Mouse (Mus musculus) neural tube, embryonic 14.5 days (tissue): ENCODE results near the gene Dennd1a. TPM values are rescaled to one million over a fixed set of nuclear protein-coding genes. Genes with fewer than 3 reads are reported as not detected.

Experiments
- ATAC-seq: fragments of 200-750 bp; cut with Nextera tagmentation; 2 replicates; pipeline ENCODE4 v1.8.0; 2017; ENCODE audit warnings: low read depth, mild to moderate bottlenecking, moderate TSS enrichment, moderate library complexity
- H3K27ac ChIP-seq: fragments of 300-500 bp; sonication (generic); 2 replicates; pipeline ENCODE4 v1.5.1; 2014; ENCODE audit warnings: low read depth, mild to moderate bottlenecking, control low read depth, low read length, moderate library complexity, mixed read lengths
- H3K27me3 ChIP-seq: fragments of 300-500 bp; sonication (generic); 2 replicates; pipeline ENCODE4 v1.6.1; 2014; ENCODE audit warnings: low read length; ENCODE audit not compliant: control insufficient read depth, insufficient read depth
- H3K36me3 ChIP-seq: fragments of 300-500 bp; sonication (generic); 2 replicates; pipeline ENCODE4 v1.6.1; 2014; ENCODE audit warnings: low read length, mixed read lengths; ENCODE audit not compliant: control insufficient read depth, insufficient read depth
- H3K4me1 ChIP-seq: fragments of 300-500 bp; sonication (generic); 2 replicates; pipeline ENCODE4 v1.6.1; 2014; ENCODE audit warnings: low read length; ENCODE audit not compliant: control insufficient read depth, insufficient read depth
- H3K4me2 ChIP-seq: fragments of 300-500 bp; sonication (generic); 2 replicates; pipeline ENCODE4 v1.6.1; 2014; ENCODE audit warnings: mild to moderate bottlenecking, low read depth, low read length, control low read depth
- H3K4me3 ChIP-seq: fragments of 300-500 bp; sonication (generic); 2 replicates; pipeline ENCODE4 v1.5.1; 2014; ENCODE audit warnings: low read depth, low read length, control low read depth, mixed read lengths
- H3K9ac ChIP-seq: fragments of 300-500 bp; sonication (generic); replicated peaks from 2 replicates; pipeline ENCODE4 v1.6.1; 2014; ENCODE audit warnings: low read depth, mild to moderate bottlenecking, control low read depth, low read length, mixed read lengths
- H3K9me3 ChIP-seq: fragments of 300-500 bp; sonication (generic); 2 replicates; pipeline ENCODE4 v1.6.1; 2016; ENCODE audit warnings: low read length; ENCODE audit not compliant: control insufficient read depth
- WGBS: fragments of 180-500 bp; shearing (Covaris S2); extraction: QIAGEN DNeasy Blood & Tissue Kit; methylation state at CpG from one replicate; pipeline ENCODE4 v1.1.7; 2014; 5-methylcytosine and 5-hydroxymethylcytosine counted together
- polyA plus RNA-seq: library from polyadenylated mRNA; unstranded; fragments of >200 nt; fragmentation: Nextera tagmentation; extraction: Ambion mirVana; gene quantifications from 2 replicates; pipeline ENCODE4 v1.2.1, GENCODE M21; 2014

The Dennd1a gene
- polyA plus RNA-seq, 1 experiment from 2014 or later, result 17.8 TPM

DNA sequence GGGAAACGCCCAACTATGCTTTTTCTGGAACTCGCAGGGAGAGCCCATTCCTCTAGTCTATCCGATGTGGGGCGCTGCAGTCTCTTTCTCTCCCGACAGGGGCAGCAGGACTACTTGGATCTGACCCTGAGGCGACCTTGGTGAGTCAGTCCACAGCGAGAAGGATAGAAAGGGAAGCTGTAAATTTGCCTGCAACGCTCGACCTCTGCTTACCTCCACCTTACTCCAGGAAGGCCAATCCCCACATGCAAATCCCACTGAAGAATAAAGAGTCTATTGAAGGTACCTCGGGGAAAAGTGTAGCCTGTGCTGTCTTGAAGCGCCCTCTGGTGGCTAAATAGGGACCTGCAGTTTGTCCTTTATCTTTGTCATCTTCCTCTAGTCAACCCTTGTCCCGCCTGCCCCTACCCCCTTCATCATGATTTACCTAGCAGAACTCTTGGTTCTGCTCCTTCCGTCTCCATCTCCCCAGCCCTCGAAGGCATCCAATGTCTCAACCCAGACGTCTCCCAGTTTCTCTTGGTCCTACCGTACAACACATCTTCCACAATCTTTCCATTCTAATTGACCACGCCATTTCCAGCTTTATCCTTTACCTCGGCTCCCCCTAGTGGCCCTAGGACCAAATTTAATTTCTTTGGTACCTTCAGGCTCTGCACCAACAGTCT lies 515.4 kb downstream of the Dennd1a start:
- H3K4me1 ChIP-seq, result peaks cover 10% of the 10 kb centered on the region; the same call in 1 of the 2 replicates
- H3K4me2 ChIP-seq, result peak overlapping the region; percentile 25; the same call in 1 of the 2 replicates
- H3K9me3 ChIP-seq, result no peaks in the 10 kb centered on the region
- no peak overlapping the region; the same call in 1 of the 2 replicates for H3K9ac ChIP-seq
- no peaks in the 10 kb centered on the region for H3K27me3 ChIP-seq
- peak overlapping the region; percentile 9; the same call in 1 of the 2 replicates for H3K4me3 ChIP-seq
- H3K36me3 ChIP-seq, result no peaks in the 10 kb centered on the region
- ATAC-seq, result peak; percentile 65
- under 1% methylated on average over 18 of the region's 18 CpGs for WGBS
- H3K27ac ChIP-seq, result no peak overlapping the region

DNA sequence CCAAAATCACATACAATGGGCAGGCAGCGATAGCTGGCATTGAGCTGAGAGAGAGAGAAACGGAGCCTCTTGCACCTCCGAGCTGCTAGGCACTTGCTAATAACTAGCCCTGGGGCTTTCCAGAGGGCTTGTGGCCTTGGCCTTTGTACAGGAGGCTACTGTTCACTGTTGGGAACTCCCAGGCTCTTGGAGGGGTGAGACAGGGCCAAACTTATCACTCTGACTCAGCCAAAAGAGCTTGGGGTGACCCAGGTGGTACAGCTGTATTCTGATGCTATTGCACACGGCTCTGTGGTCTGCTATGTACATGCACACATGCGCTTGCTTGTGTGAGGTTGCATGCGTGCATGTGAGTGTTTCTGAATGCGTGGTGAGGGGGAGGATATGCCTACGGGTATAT lies 517.4 kb downstream of the Dennd1a start:
- no peak for ATAC-seq
- Histone ChIP-seq H3K9ac (no peak overlapping the region), H3K27ac (no peak overlapping the region), H3K4me1 (peaks cover 16% of the 10 kb centered on the region; the same call in 1 of the 2 replicates), H3K27me3 (no peaks in the 10 kb centered on the region), H3K36me3 (no peaks in the 10 kb centered on the region), H3K4me2 (no peak overlapping the region), H3K9me3 (no peaks in the 10 kb centered on the region), H3K4me3 (no peak overlapping the region)
- WGBS, result 85% methylated on average over 8 of the region's 8 CpGs

DNA sequence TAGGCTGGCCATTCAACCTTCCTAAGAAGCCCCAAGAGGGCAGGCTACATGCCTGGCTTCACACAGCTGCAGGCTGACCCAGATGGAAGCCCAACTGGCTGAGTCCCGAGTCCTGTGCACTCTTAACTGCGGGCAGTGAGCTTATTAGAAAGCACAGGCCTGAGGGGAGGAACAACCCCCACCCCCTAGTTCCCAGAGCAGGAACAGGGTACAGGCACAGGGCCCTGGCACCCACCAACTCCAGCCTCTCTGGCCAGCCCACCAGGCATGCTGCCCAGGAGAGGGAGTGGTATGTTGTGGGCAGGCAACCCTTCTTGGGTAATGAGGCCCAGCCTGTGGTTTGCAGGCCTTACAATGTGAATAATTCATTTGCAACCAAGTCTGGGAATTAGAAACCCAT lies 518.3 kb downstream of the Dennd1a start:
- Histone ChIP-seq H3K36me3 (no peaks in the 10 kb centered on the region), H3K27ac (no peak overlapping the region)

DNA sequence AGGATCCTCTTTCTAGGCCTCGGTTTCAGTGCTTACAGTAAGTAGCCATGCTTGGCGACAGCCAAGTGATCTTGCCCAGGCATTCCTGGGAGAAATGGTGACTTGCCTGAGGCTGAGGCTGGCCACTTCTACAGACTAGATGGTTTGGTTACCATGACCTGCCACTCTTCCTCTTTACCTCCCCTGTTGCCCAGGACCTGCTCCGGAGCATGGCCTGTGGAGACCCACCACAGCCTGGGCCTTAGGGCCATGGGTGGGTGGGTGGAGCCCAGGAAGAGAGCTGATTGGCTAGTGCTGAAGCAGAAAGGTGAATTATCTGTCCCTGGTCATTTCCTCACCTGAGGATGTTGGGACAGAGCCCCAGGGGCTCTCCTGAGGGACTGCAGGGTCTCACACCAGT lies 519.5 kb downstream of the Dennd1a start:
- WGBS, result 61% methylated on average over 3 of the region's 3 CpGs

More for the DNA sequence above, 518.3 kb downstream of the Dennd1a start:
- ATAC-seq, result peak; percentile 28; the same call in 1 of the 2 replicates
- H3K4me1 ChIP-seq, result peaks cover 16% of the 10 kb centered on the region; the same call in 1 of the 2 replicates
- no peak overlapping the region for H3K4me2 ChIP-seq
- no peaks in the 10 kb centered on the region for H3K27me3 ChIP-seq
- H3K4me3 ChIP-seq, result no peak overlapping the region
- no peak overlapping the region for H3K9ac ChIP-seq
- WGBS, result 36% methylated on average over 2 of the region's 2 CpGs
- H3K9me3 ChIP-seq, result no peaks in the 10 kb centered on the region

DNA sequence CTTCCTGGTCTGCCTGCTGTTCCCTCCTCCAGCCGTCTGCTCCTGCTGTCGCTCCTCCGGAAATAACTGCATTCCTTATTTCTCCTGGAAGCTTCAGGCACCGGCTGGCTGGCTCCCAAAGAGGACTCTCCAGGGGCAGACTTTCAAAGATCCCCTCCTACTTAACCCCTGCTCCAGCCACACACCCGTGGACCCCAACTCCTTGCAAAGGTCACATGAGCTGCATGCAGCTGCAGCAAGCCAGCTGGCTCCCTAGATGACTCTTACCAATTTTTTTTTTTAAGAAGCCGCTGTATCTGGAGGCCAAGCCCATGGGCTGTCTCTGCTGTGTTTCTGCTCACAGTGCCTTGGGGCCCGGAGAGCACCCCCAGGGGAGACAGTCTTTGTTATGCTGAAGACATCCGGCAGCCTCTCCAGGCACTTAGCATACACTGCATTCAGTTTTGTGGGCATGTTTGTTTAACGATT lies 520.1 kb downstream of the Dennd1a start:
- WGBS, result 3% methylated on average over 9 of the region's 9 CpGs
- Histone ChIP-seq H3K9me3 (no peaks in the 10 kb centered on the region), H3K9ac (no peak overlapping the region), H3K36me3 (no peaks in the 10 kb centered on the region), H3K4me3 (no peak overlapping the region), H3K27me3 (no peaks in the 10 kb centered on the region), H3K4me1 (peaks cover 16% of the 10 kb centered on the region; the same call in 1 of the 2 replicates), H3K27ac (no peak overlapping the region), H3K4me2 (no peak overlapping the region)
- ATAC-seq, result no peak

More for the DNA sequence above, 519.5 kb downstream of the Dennd1a start:
- H3K9me3 ChIP-seq, result no peaks in the 10 kb centered on the region
- no peak overlapping the region for H3K9ac ChIP-seq
- H3K27ac ChIP-seq, result no peak overlapping the region
- H3K4me3 ChIP-seq, result no peak overlapping the region
- ATAC-seq, result no peak
- no peak overlapping the region for H3K4me2 ChIP-seq
- no peaks in the 10 kb centered on the region for H3K36me3 ChIP-seq
- peaks cover 16% of the 10 kb centered on the region; the same call in 1 of the 2 replicates for H3K4me1 ChIP-seq
- H3K27me3 ChIP-seq, result no peaks in the 10 kb centered on the region

DNA sequence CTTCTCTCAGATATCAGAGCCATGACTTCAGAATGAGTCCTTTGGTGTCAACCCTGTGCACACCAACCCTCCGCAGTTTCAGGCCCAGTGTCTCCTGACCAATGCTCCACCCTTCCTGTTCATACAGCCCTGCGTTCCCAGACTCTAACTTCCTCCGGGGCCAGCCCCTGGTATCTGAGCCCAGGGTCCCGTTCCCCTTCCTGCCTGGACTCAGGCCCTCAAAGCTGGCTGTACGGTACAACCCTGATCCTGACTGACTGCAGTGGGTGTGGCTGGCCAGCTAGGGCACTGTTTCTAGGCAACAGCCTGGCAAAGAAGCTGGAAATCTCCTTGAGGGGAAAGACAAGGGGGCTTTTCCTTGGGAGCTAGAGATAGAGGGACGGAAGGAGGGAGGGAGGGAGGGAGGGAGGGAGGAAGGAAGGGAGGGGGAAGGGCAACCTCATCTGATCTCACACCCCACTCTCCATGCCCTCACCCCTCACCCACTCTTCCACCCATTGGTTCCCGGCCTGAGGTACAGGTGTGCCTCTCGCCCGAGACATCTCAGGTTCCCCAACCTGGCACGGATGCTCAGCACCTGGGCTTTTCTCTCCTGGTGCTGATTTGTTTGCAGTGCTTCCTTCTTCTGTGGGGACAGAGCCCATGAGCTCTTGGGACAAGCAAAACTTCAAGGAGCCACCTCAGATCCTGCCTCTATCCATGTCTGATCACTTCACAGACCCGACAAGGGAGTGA lies 521.0 kb downstream of the Dennd1a start:
- H3K4me3 ChIP-seq, result no peak overlapping the region
- H3K4me1 ChIP-seq, result peaks cover 16% of the 10 kb centered on the region; the same call in 1 of the 2 replicates
- WGBS, result 53% methylated on average over 10 of the region's 11 CpGs
- no peaks in the 10 kb centered on the region for H3K36me3 ChIP-seq
- no peak overlapping the region for H3K9ac ChIP-seq
- ATAC-seq, result no peak
- no peaks in the 10 kb centered on the region for H3K27me3 ChIP-seq
- no peak overlapping the region for H3K4me2 ChIP-seq
- no peak overlapping the region for H3K27ac ChIP-seq
- H3K9me3 ChIP-seq, result no peaks in the 10 kb centered on the region

DNA sequence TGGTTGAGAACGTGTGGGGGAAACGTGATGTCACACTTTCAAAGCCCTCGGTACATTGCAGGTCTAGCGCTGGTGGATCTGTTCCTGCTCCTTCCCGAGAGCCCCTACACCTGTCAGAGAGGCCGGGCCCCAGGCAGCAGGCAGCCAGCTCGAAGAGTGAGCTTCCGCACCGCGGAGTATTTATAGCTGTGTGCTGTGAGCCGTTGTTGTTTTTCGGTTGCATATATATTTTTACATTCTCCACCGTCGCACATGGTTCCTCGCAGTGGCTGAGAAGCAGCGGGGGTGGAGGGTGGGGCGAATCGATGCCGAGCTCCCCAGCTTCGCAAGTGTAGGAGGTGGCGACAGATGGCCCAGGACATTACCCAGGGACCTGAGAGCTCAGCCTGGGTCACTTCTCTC lies 522.1 kb downstream of the Dennd1a start:
- 20% methylated on average over 21 of the region's 21 CpGs for WGBS
- peaks cover 16% of the 10 kb centered on the region; the same call in 1 of the 2 replicates for H3K4me1 ChIP-seq
- no peaks in the 10 kb centered on the region for H3K36me3 ChIP-seq
- no peak overlapping the region for H3K9ac ChIP-seq
- no peak for ATAC-seq
- H3K4me2 ChIP-seq, result no peak overlapping the region
- no peak overlapping the region for H3K27ac ChIP-seq
- no peak overlapping the region for H3K4me3 ChIP-seq
- H3K27me3 ChIP-seq, result no peaks in the 10 kb centered on the region
- H3K9me3 ChIP-seq, result no peaks in the 10 kb centered on the region

DNA sequence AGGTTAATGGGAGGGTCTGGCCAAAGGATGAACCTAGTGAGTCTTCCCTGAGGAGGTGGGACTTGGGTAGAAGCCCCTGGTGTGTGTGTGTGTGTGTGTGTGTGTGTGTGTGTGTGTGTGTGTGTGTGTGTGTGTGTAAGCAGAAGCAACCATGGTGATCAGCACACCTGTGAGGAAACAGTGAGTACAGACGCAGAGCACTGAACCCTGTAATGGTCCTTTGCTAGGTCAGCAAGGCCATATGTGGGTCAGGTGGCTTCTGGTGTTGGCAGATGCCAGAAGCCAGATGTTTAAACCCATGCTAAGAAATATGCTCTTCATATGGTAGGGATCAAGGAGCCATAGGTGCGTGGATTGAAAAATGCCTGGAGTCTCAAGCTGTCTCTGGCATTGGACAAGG lies 522.7 kb downstream of the Dennd1a start:
- WGBS, result 90% methylated on average over 2 of the region's 2 CpGs
- Histone ChIP-seq H3K27me3 (no peaks in the 10 kb centered on the region), H3K36me3 (no peaks in the 10 kb centered on the region), H3K4me2 (no peak overlapping the region), H3K9me3 (no peaks in the 10 kb centered on the region), H3K4me3 (no peak overlapping the region), H3K9ac (no peak overlapping the region), H3K27ac (no peak overlapping the region), H3K4me1 (peaks cover 16% of the 10 kb centered on the region; the same call in 1 of the 2 replicates)
- ATAC-seq, result no peak

DNA sequence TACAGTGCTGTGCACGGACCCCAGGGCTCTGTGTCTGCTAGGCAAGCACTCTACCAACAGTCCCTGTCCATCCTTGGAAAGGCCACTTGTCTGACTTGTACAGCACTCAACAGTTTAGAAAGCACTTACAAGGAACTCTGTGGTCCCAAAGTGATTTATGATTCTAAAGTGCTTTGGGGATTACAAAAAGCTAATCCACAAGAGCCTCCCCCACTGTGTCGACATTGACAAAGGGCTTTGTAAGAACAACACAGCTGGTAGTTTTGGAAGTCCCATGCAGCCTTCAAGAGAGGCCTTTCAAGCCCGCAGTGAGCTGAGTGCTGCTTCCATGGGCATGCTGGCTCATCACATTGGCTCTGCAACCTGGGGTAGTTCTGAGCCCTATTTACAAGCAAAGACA lies 523.6 kb downstream of the Dennd1a start:
- Histone ChIP-seq H3K4me2 (no peak overlapping the region), H3K4me1 (peaks cover 13% of the 10 kb centered on the region; the same call in 1 of the 2 replicates), H3K9me3 (no peaks in the 10 kb centered on the region), H3K36me3 (no peaks in the 10 kb centered on the region), H3K27me3 (no peaks in the 10 kb centered on the region), H3K27ac (no peak overlapping the region), H3K9ac (no peak overlapping the region), H3K4me3 (no peak overlapping the region)
- no peak for ATAC-seq
- 8% methylated on average over 3 of the region's 3 CpGs for WGBS
